Mouse (Mus musculus) MEL (cell line): ENCODE results near the gene Pik3ca. TPM values are rescaled to one million over a fixed set of nuclear protein-coding genes. Genes with fewer than 3 reads are reported as not detected.

Source experiments
- DNase-seq: peaks from one replicate; pipeline ENCODE4 v3.0.0; 2011; ENCODE audit warnings: low read depth, low spot score
- H3K27ac ChIP-seq: 2 replicates; pipeline ENCODE4 v1.5.1; 2012; ENCODE audit warnings: low read depth, mild to moderate bottlenecking, control low read depth, low read length, moderate library complexity; ENCODE audit not compliant: control insufficient read depth
- H3K27me3 ChIP-seq, 2 experiments: fragments of 150-350 bp in 1 of 2; sonication (generic) in 1 of 2; 2 replicates each; pipeline ENCODE4 v1.6.1; 2012; ENCODE audit warnings: low read length in 2 of 2, mild to moderate bottlenecking in 2 of 2, improper control_type of control experiment in 1 of 2, moderate library complexity in 1 of 2; ENCODE audit not compliant: insufficient read depth in 2 of 2, control insufficient read depth in 1 of 2
- H3K36me3 ChIP-seq, 2 experiments: 2 replicates each; pipeline ENCODE4 v1.6.1; 2012 to 2014; ENCODE audit warnings: low read length in 2 of 2, improper control_type of control experiment in 1 of 2, inconsistent platforms in 1 of 2, mild to moderate bottlenecking in 1 of 2; ENCODE audit not compliant: insufficient read depth in 2 of 2, control insufficient read depth in 1 of 2
- H3K4me1 ChIP-seq, 2 experiments: fragments of 150-350 bp in 1 of 2; sonication (generic) in 1 of 2; 2 replicates each; pipeline ENCODE4 v1.6.1; 2012; ENCODE audit warnings: low read length in 2 of 2, improper control_type of control experiment in 1 of 2, mild to moderate bottlenecking in 1 of 2; ENCODE audit not compliant: insufficient read depth in 2 of 2, control insufficient read depth in 1 of 2
- H3K4me3 ChIP-seq, 2 experiments: fragments of 150-350 bp in 1 of 2; sonication (generic) in 1 of 2; 2 replicates each; pipeline ENCODE4 v1.5.1; 2012; ENCODE audit warnings: low read depth in 2 of 2, low read length in 2 of 2, mild to moderate bottlenecking in 2 of 2, moderate library complexity in 2 of 2, control low read depth in 1 of 2, improper control_type of control experiment in 1 of 2; ENCODE audit not compliant: control insufficient read depth in 1 of 2, insufficient read depth in 1 of 2
- H3K79me2 ChIP-seq: 2 replicates; pipeline ENCODE4 v1.6.1; 2012; ENCODE audit warnings: mild to moderate bottlenecking, low read length, moderate library complexity; ENCODE audit not compliant: control insufficient read depth, poor library complexity, insufficient read depth
- H3K9ac ChIP-seq: 2 replicates; pipeline ENCODE4 v1.6.1; 2012; ENCODE audit warnings: low read depth, mild to moderate bottlenecking, control low read depth, low read length, moderate library complexity; ENCODE audit not compliant: control insufficient read depth, poor library complexity, severe bottlenecking
- H3K9me3 ChIP-seq: fragments of 150-350 bp; sonication (generic); replicated peaks from 2 replicates; pipeline ENCODE4 v1.6.1; 2012; ENCODE audit warnings: mild to moderate bottlenecking, low read length, improper control_type of control experiment, moderate library complexity; ENCODE audit not compliant: insufficient read depth
- BHLHE40 ChIP-seq: IDR thresholded peaks from 2 replicates; pipeline ENCODE4 v1.6.1; 2012; ENCODE audit warnings: low read depth, mild to moderate bottlenecking, inconsistent platforms, low read length, improper control_type of control experiment, borderline replicate concordance
- CHD1 ChIP-seq: IDR thresholded peaks from 2 replicates; pipeline ENCODE4 v1.6.1; 2012; ENCODE audit warnings: low read depth, mild to moderate bottlenecking, inconsistent platforms, low read length, improper control_type of control experiment
- CTCF ChIP-seq, 3 experiments: IDR thresholded peaks in 2 of 3; conservative IDR thresholded peaks in 1 of 3; 2 replicates each; pipeline ENCODE4 v1.5.1; 2011 to 2012; ENCODE audit warnings: low read length in 3 of 3, low read depth in 2 of 3, mild to moderate bottlenecking in 2 of 3, improper control_type of control experiment in 1 of 3, inconsistent platforms in 1 of 3, mixed read lengths in 1 of 3, moderate library complexity in 1 of 3; ENCODE audit not compliant: control insufficient read depth in 1 of 3, insufficient read depth in 1 of 3, poor library complexity in 1 of 3, severe bottlenecking in 1 of 3
- ELF1 ChIP-seq: IDR thresholded peaks from 2 replicates; pipeline ENCODE4 v1.6.1; 2014; ENCODE audit warnings: low read depth, mild to moderate bottlenecking, inconsistent platforms, low read length, improper control_type of control experiment, moderate library complexity
- GABPA ChIP-seq: IDR thresholded peaks from 2 replicates; pipeline ENCODE4 v1.6.1; 2012; ENCODE audit warnings: low read depth, mild to moderate bottlenecking, inconsistent platforms, low read length, improper control_type of control experiment, moderate library complexity
- GATA1 ChIP-seq: IDR thresholded peaks from 2 replicates; pipeline ENCODE4 v1.6.1; 2011; ENCODE audit warnings: low read depth, low read length, improper control_type of control experiment
- HCFC1 ChIP-seq: IDR thresholded peaks from 2 replicates; pipeline ENCODE4 v1.6.1; 2012; ENCODE audit warnings: low read depth, mild to moderate bottlenecking, inconsistent platforms, low read length, improper control_type of control experiment, moderate library complexity
- JUND ChIP-seq: IDR thresholded peaks from 2 replicates; pipeline ENCODE4 v1.6.1; 2011; ENCODE audit warnings: low read depth, mild to moderate bottlenecking, improper control_type of control experiment, low read length
- KAT2A ChIP-seq: conservative IDR thresholded peaks from 2 replicates; pipeline ENCODE4 v1.6.1; 2012; ENCODE audit warnings: low read depth, low read length, improper control_type of control experiment, inconsistent platforms
- MAX ChIP-seq: IDR thresholded peaks from 2 replicates; pipeline ENCODE4 v1.6.1; 2011; ENCODE audit warnings: low read length, improper control_type of control experiment
- MAZ ChIP-seq: IDR thresholded peaks from 2 replicates; pipeline ENCODE4 v1.6.1; 2012; ENCODE audit warnings: low read depth, mild to moderate bottlenecking, inconsistent platforms, low read length, improper control_type of control experiment
- MEF2A ChIP-seq: IDR thresholded peaks from 2 replicates; pipeline ENCODE4 v1.6.1; 2014; ENCODE audit warnings: low read depth, mild to moderate bottlenecking, inconsistent platforms, low read length, improper control_type of control experiment; ENCODE audit not compliant: poor library complexity, insufficient replicate concordance, severe bottlenecking; ENCODE audit errors: extremely low read depth
- MYB ChIP-seq: IDR thresholded peaks from 2 replicates; pipeline ENCODE4 v1.6.1; 2011; ENCODE audit warnings: mild to moderate bottlenecking, low read depth, low read length, improper control_type of control experiment
- MYC ChIP-seq: IDR thresholded peaks from 2 replicates; pipeline ENCODE4 v1.6.1; 2011; ENCODE audit warnings: low read depth, mild to moderate bottlenecking, low read length, improper control_type of control experiment, moderate library complexity
- NELFE ChIP-seq: IDR thresholded peaks from 2 replicates; pipeline ENCODE4 v1.6.1; 2011; ENCODE audit warnings: low read depth, low read length, improper control_type of control experiment
- NRF1 ChIP-seq: IDR thresholded peaks from 2 replicates; pipeline ENCODE4 v1.6.1; 2014; ENCODE audit warnings: low read depth, mild to moderate bottlenecking, inconsistent platforms, low read length, improper control_type of control experiment, moderate library complexity; ENCODE audit not compliant: poor library complexity, insufficient read depth, severe bottlenecking
- POLR2A ChIP-seq, 2 experiments: IDR thresholded peaks; 2 replicates each; pipeline ENCODE4 v1.6.1; 2011 to 2012; ENCODE audit warnings: low read length in 2 of 2, mild to moderate bottlenecking in 2 of 2, control low read depth in 1 of 2, improper control_type of control experiment in 1 of 2, low read depth in 1 of 2, moderate library complexity in 1 of 2; ENCODE audit not compliant: control insufficient read depth in 1 of 2, insufficient read depth in 1 of 2, poor library complexity in 1 of 2
- POLR2AphosphoS2 ChIP-seq: IDR thresholded peaks from 2 replicates; pipeline ENCODE4 v1.6.1; 2011; ENCODE audit warnings: low read length, improper control_type of control experiment
- RCOR1 ChIP-seq: IDR thresholded peaks from 2 replicates; pipeline ENCODE4 v1.6.1; 2012; ENCODE audit warnings: low read depth, mild to moderate bottlenecking, inconsistent platforms, low read length, improper control_type of control experiment
- SIN3A ChIP-seq: IDR thresholded peaks from 2 replicates; pipeline ENCODE4 v1.6.1; 2012; ENCODE audit warnings: low read length, improper control_type of control experiment, inconsistent platforms
- SMC3 ChIP-seq: IDR thresholded peaks from 2 replicates; pipeline ENCODE4 v1.6.1; 2011; ENCODE audit warnings: low read depth, low read length, improper control_type of control experiment
- TAL1 ChIP-seq: IDR thresholded peaks from 2 replicates; pipeline ENCODE4 v1.6.1; 2012; ENCODE audit warnings: mild to moderate bottlenecking, inconsistent platforms, low read length, moderate library complexity, mixed read lengths
- USF1 ChIP-seq: IDR thresholded peaks from 2 replicates; pipeline ENCODE4 v1.6.1; 2014; ENCODE audit warnings: low read depth, mild to moderate bottlenecking, inconsistent platforms, low read length, improper control_type of control experiment, moderate library complexity
- USF2 ChIP-seq, 2 experiments: IDR thresholded peaks; 2 replicates each; pipeline ENCODE4 v1.6.1; 2011 to 2012; ENCODE audit warnings: improper control_type of control experiment in 2 of 2, low read length in 2 of 2, borderline replicate concordance in 1 of 2, inconsistent platforms in 1 of 2, low read depth in 1 of 2, mild to moderate bottlenecking in 1 of 2; ENCODE audit not compliant: insufficient read depth in 1 of 2
- ZC3H11A ChIP-seq: IDR thresholded peaks from 2 replicates; pipeline ENCODE4 v1.6.1; 2012; ENCODE audit warnings: low read depth, mild to moderate bottlenecking, inconsistent platforms, low read length, improper control_type of control experiment
- polyA plus RNA-seq, 2 experiments: library from polyadenylated mRNA; stranded (reverse) in 1 of 2; unstranded in 1 of 2; fragments of >175 nt in 1 of 2; fragments of >200 nt in 1 of 2; gene quantifications; 2 replicates each; pipeline versions ENCODE4 v1.2.1 to v1.2.4; 2012; ENCODE audit warnings: low replicate concordance in 2 of 2, low read depth in 1 of 2; ENCODE audit not compliant: insufficient read length in 2 of 2, insufficient read depth in 1 of 2, missing spikeins in 1 of 2
- total RNA-seq: library from RNA; depleted of rRNA; stranded (reverse); fragments of 300-350 nt; gene quantifications from 2 replicates; pipeline ENCODE4 v1.2.3, GENCODE M21; 2012

The Pik3ca gene
- total and polyA plus RNA-seq, 3 experiments = 11.7 to 13.1 TPM; not detected in 1

DNA sequence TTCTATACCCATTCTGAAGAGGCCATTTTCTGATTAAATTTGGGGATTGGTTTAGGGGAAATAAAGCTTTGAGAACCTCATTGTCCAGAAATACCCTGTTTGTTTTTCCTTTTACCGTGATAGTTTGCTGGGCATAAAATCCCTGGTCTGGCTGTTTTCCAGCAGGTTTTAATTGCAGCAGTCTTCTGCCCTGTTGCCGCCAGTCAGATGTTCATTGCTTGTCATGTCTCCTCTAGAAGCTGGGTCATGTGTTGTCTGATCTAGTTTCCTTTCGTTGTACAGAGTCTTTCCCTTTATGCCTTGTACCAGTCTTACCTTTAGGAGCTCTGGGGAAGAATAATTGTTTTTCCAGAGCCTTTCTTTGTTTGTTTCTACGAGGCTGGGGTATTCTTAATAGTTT is 16.9 kb downstream of the Pik3ca start:
- peaks cover 5% of the 10 kb centered on the region; the same call in 1 of the 2 replicates for H3K79me2 ChIP-seq
- no peak overlapping the region for H3K27ac ChIP-seq
- H3K4me3 ChIP-seq = no peak overlapping the region
- H3K36me3 ChIP-seq = no peaks in the 10 kb centered on the region
- DNase-seq = no peak
- H3K9me3 ChIP-seq = no peaks in the 10 kb centered on the region
- H3K4me1 ChIP-seq = no peaks in the 10 kb centered on the region
- no peaks in the 10 kb centered on the region for H3K27me3 ChIP-seq
- H3K9ac ChIP-seq = no peak overlapping the region
- TF ChIP-seq ZC3H11A = no peak
- no peak for TF ChIP-seq GABPA
- no peak for TF ChIP-seq NELFE
- no peak for TF ChIP-seq NRF1
- TF ChIP-seq KAT2A = no peak
- no peak for TF ChIP-seq RCOR1
- TF ChIP-seq BHLHE40 = no peak
- no peak for TF ChIP-seq TAL1
- no peak for TF ChIP-seq MEF2A
- TF ChIP-seq SMC3 = no peak
- TF ChIP-seq MYC = no peak
- TF ChIP-seq POLR2AphosphoS2 = no peak
- TF ChIP-seq MAX = no peak
- TF ChIP-seq CTCF (IDR thresholded peaks at IDR 0.05 in 2 of 3, conservative IDR thresholded peaks at IDR 0.05 in 1 of 3; ENCODE audit: control insufficient read depth in 1 of 3, insufficient read depth in 1 of 3, low read depth in 2 of 3, low read length in 3 of 3, poor library complexity in 1 of 3, severe bottlenecking in 1 of 3) = no peak
- no peak for TF ChIP-seq POLR2A (IDR thresholded peaks at IDR 0.05; ENCODE audit: control insufficient read depth in 1 of 2, insufficient read depth in 1 of 2, low read depth in 1 of 2, low read length in 2 of 2, poor library complexity in 1 of 2)
- TF ChIP-seq MYB = no peak
- TF ChIP-seq GATA1 = no peak
- no peak for TF ChIP-seq CHD1
- TF ChIP-seq MAZ = no peak
- no peak for TF ChIP-seq USF2 (IDR thresholded peaks at IDR 0.05; ENCODE audit: borderline replicate concordance in 1 of 2, insufficient read depth in 1 of 2, low read depth in 1 of 2, low read length in 2 of 2)

DNA sequence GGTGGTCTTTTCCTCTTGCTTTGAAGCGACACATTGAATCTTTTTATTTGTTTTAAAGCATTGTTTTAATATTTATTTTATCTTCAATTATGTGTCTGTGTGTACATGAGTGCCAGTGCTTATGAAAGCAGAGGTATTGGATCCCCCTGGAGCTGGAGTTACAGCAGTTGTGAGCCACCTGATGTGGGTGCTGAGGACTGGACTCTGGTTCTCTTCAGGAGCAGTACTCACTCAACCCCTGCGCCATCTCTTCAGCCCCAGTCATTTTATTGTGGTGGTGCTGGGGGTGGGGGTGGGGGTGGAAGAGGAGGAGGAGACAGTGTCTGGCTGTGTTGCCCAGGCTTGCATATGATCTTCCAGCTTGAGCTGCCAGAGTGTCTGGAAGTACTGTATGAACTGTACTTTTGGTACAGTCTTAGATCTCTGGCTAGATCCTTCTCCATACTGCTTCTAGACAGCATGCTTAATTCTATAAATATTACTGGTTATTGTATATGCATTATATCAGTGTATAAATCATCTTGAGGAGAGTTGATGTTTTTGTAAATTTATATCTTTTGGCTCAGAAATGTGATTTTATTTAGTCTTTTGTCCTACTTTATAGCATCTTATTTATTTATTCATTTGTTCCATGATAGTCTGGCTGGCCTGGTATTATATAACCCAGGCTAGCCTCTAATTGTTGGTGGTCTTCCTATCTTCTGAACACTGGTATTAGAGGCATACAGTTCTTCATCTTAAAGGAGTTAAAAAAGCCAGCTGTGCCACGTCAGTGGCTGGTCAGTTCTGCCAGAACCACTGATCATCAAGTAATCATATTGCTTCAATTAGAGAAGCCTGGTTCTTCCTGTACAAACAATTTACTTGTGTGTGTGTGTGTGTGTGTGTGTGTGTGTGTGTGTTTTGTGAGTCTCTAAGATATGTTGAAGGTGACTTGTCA is 18.2 kb downstream of the Pik3ca start:
- no peak for DNase-seq
- no peaks in the 10 kb centered on the region for H3K9me3 ChIP-seq
- H3K36me3 ChIP-seq = no peaks in the 10 kb centered on the region
- H3K9ac ChIP-seq = no peak overlapping the region
- no peak overlapping the region for H3K27ac ChIP-seq
- H3K4me3 ChIP-seq = no peak overlapping the region
- H3K27me3 ChIP-seq = no peaks in the 10 kb centered on the region
- peaks cover 5% of the 10 kb centered on the region; the same call in 1 of the 2 replicates for H3K79me2 ChIP-seq
- no peaks in the 10 kb centered on the region for H3K4me1 ChIP-seq
- TF ChIP-seq ELF1 = no peak
- no peak for TF ChIP-seq JUND
- TF ChIP-seq MYC = no peak
- TF ChIP-seq TAL1 = no peak
- TF ChIP-seq SIN3A = no peak
- TF ChIP-seq MAX = no peak
- no peak for TF ChIP-seq RCOR1
- TF ChIP-seq HCFC1 = no peak
- TF ChIP-seq POLR2AphosphoS2 = no peak
- TF ChIP-seq MAZ = no peak
- no peak for TF ChIP-seq USF1
- TF ChIP-seq MYB = no peak
- TF ChIP-seq GATA1 = no peak
